Mouse (Mus musculus): Measurements from ENCODE around the gene Ibsp.

DNA sequence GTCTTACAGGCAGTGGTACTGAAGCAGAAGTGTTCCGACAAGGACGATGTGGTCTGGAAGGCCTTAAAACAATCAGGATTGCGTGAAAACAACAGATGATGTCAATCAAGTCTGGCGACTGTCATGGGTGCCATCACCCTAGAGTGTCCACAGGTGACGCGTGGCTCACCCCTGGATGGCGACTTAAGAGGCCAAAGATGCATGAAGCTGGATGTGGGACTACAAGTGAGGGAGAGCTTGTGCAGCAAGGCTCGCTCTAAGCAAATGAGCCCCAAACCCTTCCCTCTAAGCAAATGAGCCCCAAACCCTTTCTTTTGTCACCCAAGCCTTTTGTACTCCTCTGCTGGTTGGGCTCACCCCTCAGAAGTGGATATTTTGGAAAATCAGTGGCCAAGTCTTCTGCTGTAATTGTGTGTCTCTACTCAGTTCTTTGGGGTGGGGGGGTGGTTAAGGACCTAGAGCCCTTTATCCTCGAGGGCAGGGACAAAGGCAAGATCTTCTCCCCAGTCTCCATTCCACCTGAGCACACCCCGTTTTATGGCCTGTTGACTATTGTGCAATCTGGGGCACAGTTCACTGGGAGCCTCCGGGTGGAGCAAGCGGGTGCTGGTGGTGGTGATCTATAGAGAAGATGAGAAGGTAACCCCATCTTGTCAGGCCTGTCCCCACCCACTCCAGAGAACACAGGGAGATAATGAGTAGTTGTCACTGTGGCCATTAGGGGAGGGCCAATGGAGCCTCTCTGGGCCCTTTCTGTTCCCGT, 35.8 kb upstream of the Ibsp start:
- TF ChIP-seq CTCF (IDR thresholded peaks at IDR 0.05; ENCODE audit: control insufficient read depth, insufficient read depth, insufficient read length), result no peak
- no peak for TF ChIP-seq MYOG (IDR thresholded peaks at IDR 0.05; ENCODE audit: control insufficient read depth, extremely low read depth, insufficient read length)
- TF ChIP-seq MAX (IDR thresholded peaks at IDR 0.05), result no peak
- TF ChIP-seq USF1 (IDR thresholded peaks at IDR 0.05; ENCODE audit: low read depth), result no peak
- TF ChIP-seq FOSL1 (IDR thresholded peaks at IDR 0.05; ENCODE audit: insufficient read depth, low read length, poor library complexity, severe bottlenecking), result no peak
